Mouse (Mus musculus): ENCODE measurements around the gene Mmp13. TPM values are rescaled to one million over a fixed set of nuclear protein-coding genes. Genes with fewer than 3 reads are reported as not detected.
"Not testable (repeated sequence)": the region's sequence is repeated elsewhere in the genome, so short reads cannot be mapped to it uniquely, and the experiment has no call there.

Gene Mmp13
- polyA plus RNA-seq (2015; fragmentation: Nextera tagmentation; extraction: Ambion mirVana): not detected in 2 replicates

GRCm38 (mm10) chr9:7272214-7272613, at the start of gene Mmp13:
Mmp13 (plus strand) TSS chr9:7272514.
- Histone ChIP-seq H3K36me3 (ENCODE audit: poor library complexity, severe bottlenecking) (no peaks in the 10 kb centered on the region), H3K27ac (no peak within 1 kb of the TSS), H3K9ac (no peak within 1 kb of the TSS), H3K27me3 (no peaks in the 10 kb centered on the region), H3K4me3 (no peak within 1 kb of the TSS), H3K9me3 (replicated peaks) (no peaks in the 10 kb centered on the region), H3K4me1 (no peaks in the 10 kb centered on the region), H3K4me2 (no peak within 1 kb of the TSS)
- no peak for ATAC-seq
- whole genome bisulfite sequencing: 86% methylated on average over 1 of the region's 1 CpGs

- H3K9ac ChIP-seq: no peak overlapping the region
- WGBS: 91% methylated on average over 1 of the region's 1 CpGs
- no peaks in the 10 kb centered on the region for H3K4me1 ChIP-seq
- no peak overlapping the region for H3K27ac ChIP-seq
- H3K4me2 ChIP-seq: no peak overlapping the region
- no peak for ATAC-seq
- H3K27me3 ChIP-seq: no peaks in the 10 kb centered on the region
- no peaks in the 10 kb centered on the region for H3K36me3 ChIP-seq (ENCODE audit: poor library complexity, severe bottlenecking)
- H3K9me3 ChIP-seq (replicated peaks): no peaks in the 10 kb centered on the region
- no peak overlapping the region for H3K4me3 ChIP-seq
Measured at GRCm38 (mm10) chr9:7238619-7239018, 33.7 kb upstream of the Mmp13 start.

GRCm38 (mm10) chr9:7239967-7240366, 32.3 kb upstream of the Mmp13 start:
- H3K4me1 ChIP-seq: no peaks in the 10 kb centered on the region
- H3K4me3 ChIP-seq: no peak overlapping the region
- ATAC-seq: no peak
- H3K27me3 ChIP-seq: no peaks in the 10 kb centered on the region
- H3K9ac ChIP-seq: no peak overlapping the region
- H3K36me3 ChIP-seq (ENCODE audit: poor library complexity, severe bottlenecking): no peaks in the 10 kb centered on the region
- 87% methylated on average over 2 of the region's 2 CpGs for WGBS
- H3K27ac ChIP-seq: no peak overlapping the region
- no peaks in the 10 kb centered on the region for H3K9me3 ChIP-seq (replicated peaks)
- H3K4me2 ChIP-seq: no peak overlapping the region

- ATAC-seq: no peak
- H3K27ac ChIP-seq: no peak overlapping the region
- no peaks in the 10 kb centered on the region for H3K36me3 ChIP-seq (ENCODE audit: poor library complexity, severe bottlenecking)
- WGBS: 56% methylated on average over 1 of the region's 1 CpGs
- H3K9me3 ChIP-seq (replicated peaks): no peaks in the 10 kb centered on the region
- no peak overlapping the region for H3K4me3 ChIP-seq
- H3K9ac ChIP-seq: no peak overlapping the region
- no peaks in the 10 kb centered on the region for H3K27me3 ChIP-seq
- no peaks in the 10 kb centered on the region for H3K4me1 ChIP-seq
- H3K4me2 ChIP-seq: no peak overlapping the region
Measured at GRCm38 (mm10) chr9:7252797-7253654, 19.3 kb upstream of the Mmp13 start.

GRCm38 (mm10) chr9:7261667-7262066, 10.6 kb upstream of the Mmp13 start:
- Histone ChIP-seq H3K27ac (no peak overlapping the region), H3K4me2 (no peak overlapping the region), H3K27me3 (no peaks in the 10 kb centered on the region), H3K4me1 (no peaks in the 10 kb centered on the region), H3K36me3 (ENCODE audit: poor library complexity, severe bottlenecking) (no peaks in the 10 kb centered on the region), H3K9ac (no peak overlapping the region), H3K4me3 (no peak overlapping the region), H3K9me3 (replicated peaks) (no peaks in the 10 kb centered on the region)
- 95% methylated on average over 1 of the region's 1 CpGs for WGBS
- no peak for ATAC-seq

GRCm38 (mm10) chr9:7270071-7270470, 2.2 kb upstream of the Mmp13 start:
- no peaks in the 10 kb centered on the region for H3K4me1 ChIP-seq
- ATAC-seq: 0 out of 2 replicates have a peak, but pooled peaks have one; percentile 16
- WGBS: 59% methylated on average over 3 of the region's 3 CpGs
- no peaks in the 10 kb centered on the region for H3K27me3 ChIP-seq
- no peak overlapping the region for H3K4me2 ChIP-seq
- H3K27ac ChIP-seq: no peak overlapping the region
- H3K4me3 ChIP-seq: no peak overlapping the region
- H3K36me3 ChIP-seq (ENCODE audit: poor library complexity, severe bottlenecking): no peaks in the 10 kb centered on the region
- no peaks in the 10 kb centered on the region for H3K9me3 ChIP-seq (replicated peaks)
- no peak overlapping the region for H3K9ac ChIP-seq

GRCm38 (mm10) chr9:7282565-7283302, 10.4 kb downstream of the Mmp13 start:
- peaks cover 2% of the 10 kb centered on the region; the same call in 1 of the 2 replicates for H3K4me1 ChIP-seq
- H3K9ac ChIP-seq: no peak overlapping the region
- no peak overlapping the region for H3K27ac ChIP-seq
- WGBS: 57% methylated on average over 7 of the region's 7 CpGs
- H3K36me3 ChIP-seq (ENCODE audit: poor library complexity, severe bottlenecking): no peaks in the 10 kb centered on the region
- H3K4me2 ChIP-seq: no peak overlapping the region
- ATAC-seq: peak; percentile 57; the same call in 1 of the 2 replicates
- H3K27me3 ChIP-seq: no peaks in the 10 kb centered on the region
- no peak overlapping the region for H3K4me3 ChIP-seq
- H3K9me3 ChIP-seq (replicated peaks): no peaks in the 10 kb centered on the region

- H3K4me2 ChIP-seq; H3K4me3 ChIP-seq; H3K9me3 ChIP-seq (replicated peaks); H3K9ac ChIP-seq; ATAC-seq; H3K27ac ChIP-seq; H3K27me3 ChIP-seq; H3K36me3 ChIP-seq (ENCODE audit: poor library complexity, severe bottlenecking); H3K4me1 ChIP-seq: not testable (repeated sequence)
- WGBS: 41% methylated on average over 2 of the region's 2 CpGs
Measured at GRCm38 (mm10) chr9:7283303-7283684, 11.0 kb downstream of the Mmp13 start.

- ATAC-seq: no peak
- WGBS: 87% methylated on average over 2 of the region's 2 CpGs
- H3K4me3 ChIP-seq: no peak overlapping the region
- H3K4me2 ChIP-seq: no peak overlapping the region
- no peaks in the 10 kb centered on the region for H3K9me3 ChIP-seq (replicated peaks)
- no peaks in the 10 kb centered on the region for H3K27me3 ChIP-seq
- no peaks in the 10 kb centered on the region for H3K36me3 ChIP-seq (ENCODE audit: poor library complexity, severe bottlenecking)
- no peak overlapping the region for H3K9ac ChIP-seq
- no peak overlapping the region for H3K27ac ChIP-seq
- no peaks in the 10 kb centered on the region for H3K4me1 ChIP-seq
Measured at GRCm38 (mm10) chr9:7289501-7289900, 17.2 kb downstream of the Mmp13 start.

- Histone ChIP-seq H3K36me3 (ENCODE audit: poor library complexity, severe bottlenecking) (no peaks in the 10 kb centered on the region), H3K27ac (no peak overlapping the region), H3K4me2 (no peak overlapping the region), H3K9me3 (replicated peaks) (no peaks in the 10 kb centered on the region), H3K9ac (no peak overlapping the region), H3K27me3 (no peaks in the 10 kb centered on the region), H3K4me1 (no peaks in the 10 kb centered on the region), H3K4me3 (no peak overlapping the region)
- 90% methylated on average over 12 of the region's 12 CpGs for WGBS
- ATAC-seq: no peak
Measured at GRCm38 (mm10) chr9:7289901-7290300, 17.6 kb downstream of the Mmp13 start.

GRCm38 (mm10) chr9:7292132-7292531, 19.8 kb downstream of the Mmp13 start:
- no peaks in the 10 kb centered on the region for H3K4me1 ChIP-seq
- H3K9me3 ChIP-seq (replicated peaks): no peaks in the 10 kb centered on the region
- H3K27ac ChIP-seq: no peak overlapping the region
- WGBS: 37% methylated on average over 1 of the region's 1 CpGs
- no peaks in the 10 kb centered on the region for H3K36me3 ChIP-seq (ENCODE audit: poor library complexity, severe bottlenecking)
- H3K9ac ChIP-seq: no peak overlapping the region
- no peaks in the 10 kb centered on the region for H3K27me3 ChIP-seq
- no peak overlapping the region for H3K4me2 ChIP-seq
- no peak for ATAC-seq
- H3K4me3 ChIP-seq: no peak overlapping the region

- Histone ChIP-seq H3K4me1 (no peaks in the 10 kb centered on the region), H3K9ac (no peak overlapping the region), H3K4me2 (no peak overlapping the region), H3K4me3 (no peak overlapping the region), H3K27ac (no peak overlapping the region), H3K9me3 (replicated peaks) (no peaks in the 10 kb centered on the region), H3K27me3 (no peaks in the 10 kb centered on the region), H3K36me3 (ENCODE audit: poor library complexity, severe bottlenecking) (no peaks in the 10 kb centered on the region)
- ATAC-seq: no peak
Measured at GRCm38 (mm10) chr9:7331847-7332246, 59.5 kb downstream of the Mmp13 start.
